In the genomic region with DNA sequence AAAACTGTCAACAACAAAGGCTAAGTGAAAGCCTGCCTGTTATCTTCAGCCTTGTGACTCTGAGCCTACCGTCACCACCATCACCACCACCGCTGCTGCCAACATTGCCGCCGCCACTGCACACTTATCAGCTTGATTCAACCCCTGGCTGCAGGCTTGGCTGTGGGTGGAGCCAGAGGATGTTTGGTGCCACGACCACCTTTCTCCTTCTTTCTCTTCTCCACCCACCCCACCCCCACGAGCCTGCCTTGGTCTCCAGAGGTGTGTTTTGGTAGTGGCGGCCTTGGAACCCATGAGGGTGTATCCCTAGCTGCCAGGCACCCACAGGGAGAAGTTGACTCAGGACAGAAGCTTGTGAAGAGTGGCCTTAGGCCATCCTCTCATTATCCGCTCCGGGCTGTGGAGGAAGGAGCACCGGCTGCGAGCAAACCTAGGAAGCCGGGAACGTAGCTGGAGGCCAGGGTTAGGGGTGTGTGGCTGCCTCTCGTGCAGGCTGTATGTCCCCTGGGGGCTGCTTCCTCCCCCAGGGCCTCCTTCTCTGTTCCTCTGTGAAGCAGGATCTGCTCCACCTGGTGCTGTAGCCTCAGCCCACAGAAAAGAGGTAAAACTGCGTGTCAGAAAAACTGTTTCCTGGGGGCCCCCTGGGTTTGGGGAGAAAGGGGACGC, we compare ENCODE assay signal across 8 mouse cellular contexts. TPM values are rescaled to one million over a fixed set of nuclear protein-coding genes. Genes with fewer than 3 reads are reported as not detected.
DNase-seq lines count a peak whose midpoint lies in the region; ATAC-seq lines count a peak whose summit lies in the region.

No protein-coding gene starts in this region.

- H3K4me1 ChIP-seq in heart, embryonic 12.5 days (replicated peaks): peaks cover 76% of the 10 kb centered on the region
- H3K4me1 ChIP-seq in liver, embryonic 16.5 days (ENCODE audit: control insufficient read depth, low read depth, low read length): peaks cover 63% of the 10 kb centered on the region

- no peaks in the 10 kb centered on the region for H3K27me3 ChIP-seq in heart, embryonic 12.5 days (replicated peaks)
- no peaks in the 10 kb centered on the region for H3K27me3 ChIP-seq in liver, embryonic 16.5 days (ENCODE audit: control insufficient read depth, insufficient read depth, low read depth, low read length)

- no peaks in the 10 kb centered on the region for H3K36me3 ChIP-seq in heart, embryonic 12.5 days
- no peaks in the 10 kb centered on the region for H3K36me3 ChIP-seq in liver, embryonic 16.5 days (ENCODE audit: control insufficient read depth, insufficient read depth)

- H3K9ac ChIP-seq in heart, embryonic 12.5 days: peak overlapping the region; percentile 54; the same call in 1 of the 2 replicates
- H3K9ac ChIP-seq in liver, embryonic 16.5 days (ENCODE audit: low read depth, low read length): no peak overlapping the region

- no peak for ATAC-seq in heart, embryonic 12.5 days (ENCODE audit: insufficient number of reproducible peaks, low FRiP score)
- no peak for ATAC-seq in liver, embryonic 16.5 days (ENCODE audit: low read depth)
- ATAC-seq in monocyte, adult 5-6 weeks (replicated peaks; ENCODE audit: insufficient number of reproducible peaks, low FRiP score, low TSS enrichment, poor library complexity, severe bottlenecking): no peak

- H3K4me2 ChIP-seq in heart, embryonic 12.5 days: peak overlapping the region; percentile 38
- peak overlapping the region; percentile 26; the same call in 1 of the 2 replicates for H3K4me2 ChIP-seq in liver, embryonic 16.5 days (ENCODE audit: low read depth, low read length)

- 46% methylated on average over 16 of the region's 16 CpGs for WGBS in heart, embryonic 12.5 days
- 38% methylated on average over 16 of the region's 16 CpGs for WGBS in liver, embryonic 16.5 days (ENCODE audit: insufficient replicate concordance)

- H3K9me3 ChIP-seq in heart, embryonic 12.5 days (replicated peaks): no peaks in the 10 kb centered on the region
- H3K9me3 ChIP-seq in liver, embryonic 16.5 days (replicated peaks; ENCODE audit: control insufficient read depth, low read length): no peaks in the 10 kb centered on the region

- H3K27ac ChIP-seq in heart, embryonic 12.5 days (ENCODE audit: poor library complexity, severe bottlenecking): peak overlapping the region; percentile 68
- H3K27ac ChIP-seq in liver, embryonic 16.5 days (ENCODE audit: low read length): peak overlapping the region; percentile 24; the same call in 1 of the 2 replicates

- peak; percentile 57 for DNase-seq in adrenal gland, adult 2 months
- no peak for DNase-seq in adrenal gland, adult 18-20 months (ENCODE audit: low spot score in 2 of 2)
- peak; percentile 31 for DNase-seq in CD4-positive helper T cell, adult 2 months (ENCODE audit: low read depth, low spot score)
- DNase-seq in right cerebral cortex, adult 2 months (ENCODE audit: low spot score in 2 of 2): no peak
- DNase-seq in gastrocnemius, adult 8-10 months (ENCODE audit: low spot score in 2 of 2): no peak

- H3K4me3 ChIP-seq in heart, embryonic 12.5 days: no peak overlapping the region
- no peak overlapping the region for H3K4me3 ChIP-seq in liver, embryonic 16.5 days (ENCODE audit: low read depth, low read length)

RNA-seq across cellular contexts. Expression of a gene that starts 54.9 kb away (rescaled TPM):
- total RNA-seq in adrenal gland, adult 2 months (2021): 10 to 100 TPM; 51.1 to 79.5 TPM
- 121 and 122 TPM in 2 replicates for polyA plus RNA-seq in adrenal gland, adult 2 months (2012; rRNA removed)
- 10 to 100 TPM; 61.0 to 61.4 TPM for total RNA-seq in adrenal gland, adult 18-20 months (2021)
- 57.8 and 59.5 TPM in 2 replicates for polyA plus RNA-seq in heart, embryonic 12.5 days (2016; fragmentation: Nextera tagmentation; extraction: Ambion mirVana)
- 1.8 and 2.3 TPM in 2 replicates for polyA plus RNA-seq in liver, embryonic 16.5 days (2015; fragmentation: Nextera tagmentation; extraction: Ambion mirVana)
- 15.1 to 32.7 TPM (median 18.2 TPM) in 3 replicates for total RNA-seq in monocyte, adult 5-6 weeks (2017)
- total RNA-seq in gastrocnemius, adult 8-10 months (2022): 10 to 100 TPM; 21.3 to 27.0 (median 22.9) TPM

Comparison
In these comparisons a context has a peak if more than half of its experiments do, and no peak if none do; other contexts are left out.
1. DNase-seq: peak in adrenal gland, adult 2 months (single experiment) and CD4-positive helper T cell, adult 2 months (single experiment); none in adrenal gland, adult 18-20 months (0 of 2), right cerebral cortex, adult 2 months (0 of 2) and gastrocnemius, adult 8-10 months (0 of 2).